Mouse (Mus musculus) bone marrow, adult 2 months (tissue): Measurements from ENCODE around the gene Pcid2.
"Not testable (repeated sequence)": the region's sequence is repeated elsewhere in the genome, so short reads cannot be mapped to it uniquely, and the experiment has no call there.

Source experiments
- CTCF ChIP-seq: fragments of 200-500 bp; IDR thresholded peaks from 2 replicates; pipeline ENCODE4 v1.5.1; 2011; ENCODE audit warnings: low read length, control low read depth; ENCODE audit not compliant: control insufficient read depth, insufficient read depth
- POLR2A ChIP-seq: fragments of 200-500 bp; IDR thresholded peaks from 2 replicates; pipeline ENCODE4 v1.6.1; 2011; ENCODE audit warnings: low read depth, mild to moderate bottlenecking, control low read depth, low read length, borderline replicate concordance; ENCODE audit not compliant: control insufficient read depth

DNA sequence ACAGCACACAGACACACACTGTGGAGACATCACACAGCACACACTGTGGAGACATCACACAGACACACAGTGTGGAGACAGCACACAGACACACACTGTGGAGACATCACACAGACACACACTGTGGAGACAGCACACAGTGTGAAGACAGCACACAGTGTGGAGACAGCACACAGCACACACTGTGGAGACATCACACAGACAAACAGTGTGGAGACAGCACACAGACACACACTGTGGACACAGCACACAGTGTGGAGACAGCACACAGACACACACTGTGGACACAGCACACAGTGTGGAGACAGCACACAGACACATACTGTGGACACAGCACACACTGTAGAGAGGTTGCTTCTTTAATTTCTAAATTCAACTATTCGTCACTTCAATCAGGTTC is 29.7 kb downstream of the Pcid2 start:
- not testable (repeated sequence) for TF ChIP-seq POLR2A, CTCF
